Mouse (Mus musculus): Measurements from ENCODE around the gene Dap.

- TF ChIP-seq CTCF (IDR thresholded peaks at IDR 0.05; ENCODE audit: low read depth, low read length): no peak
- no peak for TF ChIP-seq POLR2A (IDR thresholded peaks at IDR 0.05; ENCODE audit: borderline replicate concordance, low read depth, low read length)
Observed at GRCm38 (mm10) chr15:31192563-31192962, 31.6 kb upstream of the Dap start.
